Mouse (Mus musculus) limb, embryonic 11.5 days (tissue): ENCODE results near the gene Edem3. TPM values are rescaled to one million over a fixed set of nuclear protein-coding genes. Genes with fewer than 3 reads are reported as not detected.

Source experiments
- polyA plus RNA-seq: library from polyadenylated mRNA; unstranded; fragments of >200 nt; fragmentation: Nextera tagmentation; extraction: Ambion mirVana; gene quantifications from 2 replicates; pipeline ENCODE4 v1.2.1, GENCODE M21; 2014

The Edem3 gene
- polyA plus RNA-seq, 1 experiment from 2014 or later: 20.7 TPM

Other genes with a start within 250 kb of the Edem3 start
- 0.89 and 0.92 TPM in 2 replicates for gene Fam129a, start 184.2 kb upstream of the Edem3 start, polyA plus RNA-seq